Mouse (Mus musculus) MEL (cell line): ENCODE data around the gene Cwc25. TPM values are rescaled to one million over a fixed set of nuclear protein-coding genes. Genes with fewer than 3 reads are reported as not detected.
A peak's percentile ranks its signal among the peaks of the same experiment; 100 is the strongest.

Experiments used
- DNase-seq: peaks from one replicate; pipeline ENCODE4 v3.0.0; 2011; ENCODE audit warnings: low read depth, low spot score
- H3K27ac ChIP-seq: 2 replicates; pipeline ENCODE4 v1.5.1; 2012; ENCODE audit warnings: low read depth, mild to moderate bottlenecking, control low read depth, low read length, moderate library complexity; ENCODE audit not compliant: control insufficient read depth
- H3K27me3 ChIP-seq, 2 experiments: fragments of 150-350 bp in 1 of 2; sonication (generic) in 1 of 2; 2 replicates each; pipeline ENCODE4 v1.6.1; 2012; ENCODE audit warnings: low read length in 2 of 2, mild to moderate bottlenecking in 2 of 2, improper control_type of control experiment in 1 of 2, moderate library complexity in 1 of 2; ENCODE audit not compliant: insufficient read depth in 2 of 2, control insufficient read depth in 1 of 2
- H3K36me3 ChIP-seq, 2 experiments: 2 replicates each; pipeline ENCODE4 v1.6.1; 2012 to 2014; ENCODE audit warnings: low read length in 2 of 2, improper control_type of control experiment in 1 of 2, inconsistent platforms in 1 of 2, mild to moderate bottlenecking in 1 of 2; ENCODE audit not compliant: insufficient read depth in 2 of 2, control insufficient read depth in 1 of 2
- H3K4me1 ChIP-seq, 2 experiments: fragments of 150-350 bp in 1 of 2; sonication (generic) in 1 of 2; 2 replicates each; pipeline ENCODE4 v1.6.1; 2012; ENCODE audit warnings: low read length in 2 of 2, improper control_type of control experiment in 1 of 2, mild to moderate bottlenecking in 1 of 2; ENCODE audit not compliant: insufficient read depth in 2 of 2, control insufficient read depth in 1 of 2
- H3K4me3 ChIP-seq, 2 experiments: fragments of 150-350 bp in 1 of 2; sonication (generic) in 1 of 2; 2 replicates each; pipeline ENCODE4 v1.5.1; 2012; ENCODE audit warnings: low read depth in 2 of 2, low read length in 2 of 2, mild to moderate bottlenecking in 2 of 2, moderate library complexity in 2 of 2, control low read depth in 1 of 2, improper control_type of control experiment in 1 of 2; ENCODE audit not compliant: control insufficient read depth in 1 of 2, insufficient read depth in 1 of 2
- H3K79me2 ChIP-seq: 2 replicates; pipeline ENCODE4 v1.6.1; 2012; ENCODE audit warnings: mild to moderate bottlenecking, low read length, moderate library complexity; ENCODE audit not compliant: control insufficient read depth, poor library complexity, insufficient read depth
- H3K9ac ChIP-seq: 2 replicates; pipeline ENCODE4 v1.6.1; 2012; ENCODE audit warnings: low read depth, mild to moderate bottlenecking, control low read depth, low read length, moderate library complexity; ENCODE audit not compliant: control insufficient read depth, poor library complexity, severe bottlenecking
- H3K9me3 ChIP-seq: fragments of 150-350 bp; sonication (generic); replicated peaks from 2 replicates; pipeline ENCODE4 v1.6.1; 2012; ENCODE audit warnings: mild to moderate bottlenecking, low read length, improper control_type of control experiment, moderate library complexity; ENCODE audit not compliant: insufficient read depth
- BHLHE40 ChIP-seq: IDR thresholded peaks from 2 replicates; pipeline ENCODE4 v1.6.1; 2012; ENCODE audit warnings: low read depth, mild to moderate bottlenecking, inconsistent platforms, low read length, improper control_type of control experiment, borderline replicate concordance
- CHD1 ChIP-seq: IDR thresholded peaks from 2 replicates; pipeline ENCODE4 v1.6.1; 2012; ENCODE audit warnings: low read depth, mild to moderate bottlenecking, inconsistent platforms, low read length, improper control_type of control experiment
- CHD2 ChIP-seq: IDR thresholded peaks from 2 replicates; pipeline ENCODE4 v1.6.1; 2011; ENCODE audit warnings: low read length, improper control_type of control experiment
- CTCF ChIP-seq, 3 experiments: IDR thresholded peaks in 2 of 3; conservative IDR thresholded peaks in 1 of 3; 2 replicates each; pipeline ENCODE4 v1.5.1; 2011 to 2012; ENCODE audit warnings: low read length in 3 of 3, low read depth in 2 of 3, mild to moderate bottlenecking in 2 of 3, improper control_type of control experiment in 1 of 3, inconsistent platforms in 1 of 3, mixed read lengths in 1 of 3, moderate library complexity in 1 of 3; ENCODE audit not compliant: control insufficient read depth in 1 of 3, insufficient read depth in 1 of 3, poor library complexity in 1 of 3, severe bottlenecking in 1 of 3
- EP300 ChIP-seq, 2 experiments: IDR thresholded peaks; 2 replicates each; pipeline ENCODE4 v1.6.1; 2011; ENCODE audit warnings: improper control_type of control experiment in 2 of 2, low read length in 2 of 2, low read depth in 1 of 2, mild to moderate bottlenecking in 1 of 2
- ETS1 ChIP-seq: IDR thresholded peaks from 2 replicates; pipeline ENCODE4 v1.6.1; 2012; ENCODE audit warnings: low read depth, mild to moderate bottlenecking, inconsistent platforms, low read length, improper control_type of control experiment, moderate library complexity
- HCFC1 ChIP-seq: IDR thresholded peaks from 2 replicates; pipeline ENCODE4 v1.6.1; 2012; ENCODE audit warnings: low read depth, mild to moderate bottlenecking, inconsistent platforms, low read length, improper control_type of control experiment, moderate library complexity
- JUND ChIP-seq: IDR thresholded peaks from 2 replicates; pipeline ENCODE4 v1.6.1; 2011; ENCODE audit warnings: low read depth, mild to moderate bottlenecking, improper control_type of control experiment, low read length
- KAT2A ChIP-seq: conservative IDR thresholded peaks from 2 replicates; pipeline ENCODE4 v1.6.1; 2012; ENCODE audit warnings: low read depth, low read length, improper control_type of control experiment, inconsistent platforms
- MAFK ChIP-seq: IDR thresholded peaks from 2 replicates; pipeline ENCODE4 v1.6.1; 2011; ENCODE audit warnings: low read depth, mild to moderate bottlenecking, low read length, improper control_type of control experiment, borderline replicate concordance
- MAX ChIP-seq: IDR thresholded peaks from 2 replicates; pipeline ENCODE4 v1.6.1; 2011; ENCODE audit warnings: low read length, improper control_type of control experiment
- MAZ ChIP-seq: IDR thresholded peaks from 2 replicates; pipeline ENCODE4 v1.6.1; 2012; ENCODE audit warnings: low read depth, mild to moderate bottlenecking, inconsistent platforms, low read length, improper control_type of control experiment
- MXI1 ChIP-seq: IDR thresholded peaks from 2 replicates; pipeline ENCODE4 v1.6.1; 2011; ENCODE audit warnings: mild to moderate bottlenecking, low read depth, low read length, improper control_type of control experiment
- MYB ChIP-seq: IDR thresholded peaks from 2 replicates; pipeline ENCODE4 v1.6.1; 2011; ENCODE audit warnings: mild to moderate bottlenecking, low read depth, low read length, improper control_type of control experiment
- NELFE ChIP-seq: IDR thresholded peaks from 2 replicates; pipeline ENCODE4 v1.6.1; 2011; ENCODE audit warnings: low read depth, low read length, improper control_type of control experiment
- NRF1 ChIP-seq: IDR thresholded peaks from 2 replicates; pipeline ENCODE4 v1.6.1; 2014; ENCODE audit warnings: low read depth, mild to moderate bottlenecking, inconsistent platforms, low read length, improper control_type of control experiment, moderate library complexity; ENCODE audit not compliant: poor library complexity, insufficient read depth, severe bottlenecking
- RAD21 ChIP-seq: IDR thresholded peaks from 2 replicates; pipeline ENCODE4 v1.6.1; 2011; ENCODE audit warnings: mild to moderate bottlenecking, low read depth, low read length, improper control_type of control experiment
- RCOR1 ChIP-seq: IDR thresholded peaks from 2 replicates; pipeline ENCODE4 v1.6.1; 2012; ENCODE audit warnings: low read depth, mild to moderate bottlenecking, inconsistent platforms, low read length, improper control_type of control experiment
- SIN3A ChIP-seq: IDR thresholded peaks from 2 replicates; pipeline ENCODE4 v1.6.1; 2012; ENCODE audit warnings: low read length, improper control_type of control experiment, inconsistent platforms
- TAL1 ChIP-seq: IDR thresholded peaks from 2 replicates; pipeline ENCODE4 v1.6.1; 2012; ENCODE audit warnings: mild to moderate bottlenecking, inconsistent platforms, low read length, moderate library complexity, mixed read lengths
- TCF12 ChIP-seq: IDR thresholded peaks from 2 replicates; pipeline ENCODE4 v1.6.1; 2014; ENCODE audit warnings: low read depth, mild to moderate bottlenecking, inconsistent platforms, low read length, improper control_type of control experiment, moderate library complexity
- UBTF ChIP-seq: IDR thresholded peaks from 2 replicates; pipeline ENCODE4 v1.6.1; 2012; ENCODE audit warnings: low read depth, mild to moderate bottlenecking, inconsistent platforms, low read length, improper control_type of control experiment, moderate library complexity, borderline replicate concordance; ENCODE audit not compliant: insufficient read depth
- USF1 ChIP-seq: IDR thresholded peaks from 2 replicates; pipeline ENCODE4 v1.6.1; 2014; ENCODE audit warnings: low read depth, mild to moderate bottlenecking, inconsistent platforms, low read length, improper control_type of control experiment, moderate library complexity
- ZC3H11A ChIP-seq: IDR thresholded peaks from 2 replicates; pipeline ENCODE4 v1.6.1; 2012; ENCODE audit warnings: low read depth, mild to moderate bottlenecking, inconsistent platforms, low read length, improper control_type of control experiment
- ZNF384 ChIP-seq: IDR thresholded peaks from 2 replicates; pipeline ENCODE4 v1.6.1; 2012; ENCODE audit warnings: low read depth, mild to moderate bottlenecking, inconsistent platforms, low read length, improper control_type of control experiment
- polyA plus RNA-seq, 2 experiments: library from polyadenylated mRNA; stranded (reverse) in 1 of 2; unstranded in 1 of 2; fragments of >175 nt in 1 of 2; fragments of >200 nt in 1 of 2; gene quantifications; 2 replicates each; pipeline versions ENCODE4 v1.2.1 to v1.2.4; 2012; ENCODE audit warnings: low replicate concordance in 2 of 2, low read depth in 1 of 2; ENCODE audit not compliant: insufficient read length in 2 of 2, insufficient read depth in 1 of 2, missing spikeins in 1 of 2
- total RNA-seq: library from RNA; depleted of rRNA; stranded (reverse); fragments of 300-350 nt; gene quantifications from 2 replicates; pipeline ENCODE4 v1.2.3, GENCODE M21; 2012

Gene Cwc25
- total and polyA plus RNA-seq, 3 experiments = 16.7 to 20.8 TPM; not detected in 1

DNA sequence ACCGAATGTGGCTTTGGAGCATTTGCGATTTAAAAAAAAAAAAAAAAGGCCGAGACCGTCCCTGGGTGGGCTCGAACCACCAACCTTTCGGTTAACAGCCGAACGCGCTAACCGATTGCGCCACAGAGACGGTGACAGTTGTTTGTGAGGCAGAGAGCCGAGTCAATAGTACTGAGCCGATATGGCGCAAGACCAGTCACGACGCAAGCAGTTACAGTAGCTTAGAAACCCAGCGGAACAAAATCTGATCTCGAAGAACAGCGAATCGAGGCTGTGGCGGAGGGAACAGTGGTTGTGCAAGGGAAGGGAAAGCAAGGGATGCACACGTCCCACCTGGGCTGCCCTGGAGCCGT, 64.0 kb downstream of the Cwc25 start (continued):
- TF ChIP-seq SIN3A = no peak; the same call in 1 of the 2 replicates
- TF ChIP-seq CTCF (IDR thresholded peaks at IDR 0.05 in 2 of 3, conservative IDR thresholded peaks at IDR 0.05 in 1 of 3; ENCODE audit: control insufficient read depth in 1 of 3, insufficient read depth in 1 of 3, low read depth in 2 of 3, low read length in 3 of 3, poor library complexity in 1 of 3, severe bottlenecking in 1 of 3) = no peak
- no peak; the same call in 1 of the 2 replicates for TF ChIP-seq ETS1
- no peak for TF ChIP-seq CHD2
- TF ChIP-seq EP300 (IDR thresholded peaks at IDR 0.05; ENCODE audit: low read depth in 1 of 2, low read length in 2 of 2) = no peak
- no peak for TF ChIP-seq TAL1
- no peak for TF ChIP-seq MXI1
- TF ChIP-seq ZNF384 = peak; percentile 96
- TF ChIP-seq MAZ = no peak
- TF ChIP-seq MAX = no peak
- TF ChIP-seq NRF1 = peak; percentile 28; the same call in 1 of the 2 replicates
- TF ChIP-seq TCF12 = 0 out of 2 replicates have a peak, but pooled peaks have one; percentile 7
- TF ChIP-seq, all 39 proteins: peak for 10

DNA sequence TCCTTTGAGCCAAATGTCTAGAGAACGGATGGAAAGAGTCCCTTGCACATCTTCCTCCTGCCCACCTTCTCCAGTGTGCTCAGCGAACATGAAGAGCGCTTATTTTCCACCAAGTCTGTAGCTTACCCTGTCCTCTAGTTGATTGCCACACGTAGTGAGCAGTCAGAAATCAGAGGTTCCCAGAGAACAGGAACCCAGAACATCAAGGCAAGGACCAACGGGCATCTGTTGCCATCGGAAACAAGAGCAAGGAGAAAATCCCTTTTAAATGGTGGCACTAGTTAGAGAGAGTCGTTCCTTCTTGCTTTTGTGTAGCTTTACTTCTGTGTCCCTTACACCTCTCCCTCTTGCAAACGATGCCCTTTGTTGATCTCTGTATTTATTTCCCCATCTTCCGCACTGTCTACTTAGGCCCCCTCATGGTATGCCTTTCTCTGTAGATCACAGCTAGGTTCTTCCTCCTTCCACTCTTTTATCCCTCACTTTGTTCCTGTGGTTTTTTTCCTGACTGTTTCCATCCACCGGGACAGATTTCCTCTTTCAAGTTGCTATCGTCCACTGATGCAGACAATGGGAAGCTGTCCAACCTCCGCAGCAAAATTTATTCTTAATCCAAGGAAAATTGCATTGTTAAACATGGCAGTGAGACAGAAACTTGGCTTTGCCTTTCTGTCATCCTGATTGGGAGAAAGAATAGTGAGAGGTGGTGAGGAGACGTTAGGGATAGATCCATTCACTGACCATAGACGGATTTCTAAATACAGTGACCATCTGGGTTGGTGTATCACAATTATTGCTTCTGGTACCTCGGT, 64.6 kb downstream of the Cwc25 start:
- H3K27ac ChIP-seq = peak overlapping the region; percentile 8; the same call in 1 of the 2 replicates
- peaks cover 31% of the 10 kb centered on the region for H3K79me2 ChIP-seq
- H3K4me1 ChIP-seq = peaks cover 0 to 19% of the 10 kb centered on the region in 2 experiments; a peak in 3 of 4 replicates
- no peak for TF ChIP-seq ZNF384
- TF ChIP-seq USF1 = 0 out of 2 replicates have a peak, but pooled peaks have one; percentile 3
- TF ChIP-seq MXI1 = peak; percentile 53
- no peak for TF ChIP-seq CHD2
- TF ChIP-seq CHD1 = peak; percentile 32
- no peak for TF ChIP-seq MAFK
- no peak for TF ChIP-seq MAZ
- no peak for TF ChIP-seq CTCF (IDR thresholded peaks at IDR 0.05 in 2 of 3, conservative IDR thresholded peaks at IDR 0.05 in 1 of 3; ENCODE audit: control insufficient read depth in 1 of 3, insufficient read depth in 1 of 3, low read depth in 2 of 3, low read length in 3 of 3, poor library complexity in 1 of 3, severe bottlenecking in 1 of 3)
- TF ChIP-seq RCOR1 = no peak; the same call in 1 of the 2 replicates
- no peak for TF ChIP-seq JUND
- TF ChIP-seq TCF12 = 0 out of 2 replicates have a peak, but pooled peaks have one; percentile 3
- no peak for TF ChIP-seq RAD21
- no peak for TF ChIP-seq NELFE
- no peak for TF ChIP-seq HCFC1
- 0 out of 2 replicates have a peak, but pooled peaks have one; percentile 14 for TF ChIP-seq BHLHE40
- 0 out of 2 replicates have a peak, but pooled peaks have one; percentile 5 for TF ChIP-seq ETS1
- no peak for TF ChIP-seq ZC3H11A
- TF ChIP-seq KAT2A = no peak
- no peak for TF ChIP-seq TAL1
- no peak for TF ChIP-seq MYB
- TF ChIP-seq UBTF = 0 out of 2 replicates have a peak, but pooled peaks have one; percentile 4
- peak overlapping the region; percentile 83 for H3K9ac ChIP-seq
- peak; percentile 81 for DNase-seq
- no peaks in the 10 kb centered on the region for H3K9me3 ChIP-seq
- H3K4me3 ChIP-seq = peak overlapping the region; percentile 56 to 94
- H3K27me3 ChIP-seq = no peaks in the 10 kb centered on the region
- H3K36me3 ChIP-seq = peaks cover 0 to 12% of the 10 kb centered on the region in 2 experiments; a peak in 3 of 4 replicates
